Mouse (Mus musculus) 3134 (cell line): ENCODE measurements around the gene Gm19345.

Source experiments
- DNase-seq: peaks from one replicate; pipeline ENCODE4 v3.0.0-alpha.2; 2011; ENCODE audit warnings: low spot score; ENCODE audit not compliant: insufficient read length; ENCODE audit errors: extremely low read depth

Gene Gm19345

GRCm38 (mm10) chr7:19851858-19852570 is at the start of gene Gm19345:
TSS of gene Gm19345 (plus strand) at chr7:19852003.
- DNase-seq = no peak

- no peak for DNase-seq
Measured at GRCm38 (mm10) chr7:19802995-19803394, 48.8 kb upstream of the Gm19345 start.

- DNase-seq = no peak
Measured at GRCm38 (mm10) chr7:19806356-19806969, 45.3 kb upstream of the Gm19345 start.

- DNase-seq = no peak
Measured at GRCm38 (mm10) chr7:19809369-19809768, 42.4 kb upstream of the Gm19345 start.

- no peak for DNase-seq
Measured at GRCm38 (mm10) chr7:19811114-19811513, 40.7 kb upstream of the Gm19345 start.

GRCm38 (mm10) chr7:19813161-19813560 is 38.6 kb upstream of the Gm19345 start:
- DNase-seq = no peak

GRCm38 (mm10) chr7:19813579-19814122 is 38.2 kb upstream of the Gm19345 start:
- no peak for DNase-seq

GRCm38 (mm10) chr7:19815296-19816223 is 36.2 kb upstream of the Gm19345 start:
- DNase-seq = no peak

- peak; percentile 95 for DNase-seq
Measured at GRCm38 (mm10) chr7:19816224-19816771, 35.5 kb upstream of the Gm19345 start.

- DNase-seq = peak; percentile 90
Measured at GRCm38 (mm10) chr7:19817382-19818105, 34.3 kb upstream of the Gm19345 start.

GRCm38 (mm10) chr7:19818440-19818839 is 33.4 kb upstream of the Gm19345 start:
- peak; percentile 73 for DNase-seq

- no peak for DNase-seq
Measured at GRCm38 (mm10) chr7:19818875-19819274, 32.9 kb upstream of the Gm19345 start.

- no peak for DNase-seq
Measured at GRCm38 (mm10) chr7:19820347-19821048, 31.3 kb upstream of the Gm19345 start.

- DNase-seq = no peak
Measured at GRCm38 (mm10) chr7:19821633-19822032, 30.2 kb upstream of the Gm19345 start.

GRCm38 (mm10) chr7:19822193-19822592 is 29.6 kb upstream of the Gm19345 start:
- no peak for DNase-seq

- peak; percentile 65 for DNase-seq
Measured at GRCm38 (mm10) chr7:19822604-19823058, 29.2 kb upstream of the Gm19345 start, which contains the start of gene Bcl3. TSS of gene Bcl3 (minus strand) at chr7:19822770.

- DNase-seq = no peak
Measured at GRCm38 (mm10) chr7:19823256-19824181, 28.3 kb upstream of the Gm19345 start.
